Mouse (Mus musculus) lung, postnatal 0 days (tissue): ENCODE measurements around the gene Edrf1.

ENCODE experiments used
- CTCF ChIP-seq: IDR thresholded peaks from 2 replicates; pipeline ENCODE4 v1.5.1; 2016; ENCODE audit warnings: antibody characterized with exemption, mild to moderate bottlenecking
- EP300 ChIP-seq: IDR thresholded peaks from 2 replicates; pipeline ENCODE4 v1.6.1; 2016; ENCODE audit warnings: antibody characterized with exemption, mild to moderate bottlenecking, control low read depth

DNA sequence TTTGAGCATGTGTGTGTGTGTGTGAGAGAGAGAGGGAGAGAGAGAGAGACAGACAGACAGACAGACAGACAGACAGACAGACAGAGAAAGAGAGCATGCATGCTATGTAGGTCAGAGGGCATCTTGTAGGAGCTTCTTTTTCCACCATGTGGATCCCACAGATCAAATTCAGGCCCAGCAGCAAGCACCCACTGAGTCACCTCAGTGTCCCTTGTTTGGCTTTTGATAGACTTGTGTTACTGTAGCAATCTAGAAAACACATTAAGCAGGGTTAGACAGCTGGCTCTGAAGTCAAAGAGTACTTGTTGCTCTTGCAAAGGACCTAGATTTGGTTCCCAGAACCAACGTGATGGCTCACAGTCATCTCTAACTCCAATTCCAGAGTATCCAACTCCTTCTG lies 45.6 kb upstream of the Edrf1 start:
- TF ChIP-seq EP300: no peak
- no peak for TF ChIP-seq CTCF
